Mouse (Mus musculus): ENCODE data around the gene Igf1r. TPM values are rescaled to one million over a fixed set of nuclear protein-coding genes. Genes with fewer than 3 reads are reported as not detected.

Gene Igf1r
- polyA plus RNA-seq, 1 experiment from 2014 or later, result 19.7 TPM

GRCm38 (mm10) chr7:68054498-68054897 lies 101.9 kb downstream of the Igf1r start:
- no peak overlapping the region for H3K27ac ChIP-seq (ENCODE audit: low read depth)
- H3K27me3 ChIP-seq (ENCODE audit: insufficient read depth, low read length), result no peaks in the 10 kb centered on the region
- H3K36me3 ChIP-seq (ENCODE audit: insufficient read depth), result no peaks in the 10 kb centered on the region
- no peak overlapping the region for H3K4me2 ChIP-seq
- WGBS, result 17% methylated on average over 2 of the region's 2 CpGs
- H3K9ac ChIP-seq, result no peak overlapping the region
- no peak overlapping the region for H3K4me3 ChIP-seq (ENCODE audit: low read depth, low read length)
- no peak for TF ChIP-seq CTCF (IDR thresholded peaks at IDR 0.05; ENCODE audit: low read depth)
- peak; percentile 31 for DNase-seq
- H3K4me1 ChIP-seq (ENCODE audit: insufficient read depth), result peaks cover 2% of the 10 kb centered on the region; the same call in 1 of the 2 replicates
- no peak; the same call in 1 of the 2 replicates for ATAC-seq (ENCODE audit: insufficient read depth)
- H3K9me3 ChIP-seq (ENCODE audit: low read depth, low read length), result no peaks in the 10 kb centered on the region

GRCm38 (mm10) chr7:68054956-68055355 lies 102.3 kb downstream of the Igf1r start:
- Histone ChIP-seq H3K9ac (no peak overlapping the region), H3K4me1 (ENCODE audit: insufficient read depth) (peaks cover 2% of the 10 kb centered on the region; the same call in 1 of the 2 replicates), H3K36me3 (ENCODE audit: insufficient read depth) (no peaks in the 10 kb centered on the region), H3K27ac (ENCODE audit: low read depth) (no peak overlapping the region), H3K27me3 (ENCODE audit: insufficient read depth, low read length) (no peaks in the 10 kb centered on the region), H3K4me3 (ENCODE audit: low read depth, low read length) (no peak overlapping the region), H3K4me2 (no peak overlapping the region), H3K9me3 (ENCODE audit: low read depth, low read length) (no peaks in the 10 kb centered on the region)
- 70% methylated on average over 6 of the region's 6 CpGs for WGBS
- no peak for ATAC-seq (ENCODE audit: insufficient read depth)
- DNase-seq, result peak; percentile 11
- TF ChIP-seq CTCF (IDR thresholded peaks at IDR 0.05; ENCODE audit: low read depth), result peak; percentile 46

- no peak for TF ChIP-seq CTCF (IDR thresholded peaks at IDR 0.05; ENCODE audit: low read depth)
- no peaks in the 10 kb centered on the region for H3K27me3 ChIP-seq (ENCODE audit: insufficient read depth, low read length)
- H3K4me1 ChIP-seq (ENCODE audit: insufficient read depth), result peaks cover 2% of the 10 kb centered on the region; the same call in 1 of the 2 replicates
- no peak overlapping the region for H3K4me2 ChIP-seq
- H3K4me3 ChIP-seq (ENCODE audit: low read depth, low read length), result no peak overlapping the region
- ATAC-seq (ENCODE audit: insufficient read depth) (no peak), DNase-seq (no peak)
- no peaks in the 10 kb centered on the region for H3K9me3 ChIP-seq (ENCODE audit: low read depth, low read length)
- H3K9ac ChIP-seq, result no peak overlapping the region
- H3K36me3 ChIP-seq (ENCODE audit: insufficient read depth), result no peaks in the 10 kb centered on the region
- 80% methylated on average over 3 of the region's 3 CpGs for WGBS
- no peak overlapping the region for H3K27ac ChIP-seq (ENCODE audit: low read depth)
Observed at GRCm38 (mm10) chr7:68057010-68057409, 104.4 kb downstream of the Igf1r start.

GRCm38 (mm10) chr7:68059690-68060089 lies 107.1 kb downstream of the Igf1r start:
- 72% methylated on average over 6 of the region's 6 CpGs for WGBS
- ATAC-seq (ENCODE audit: insufficient read depth) (no peak), DNase-seq (no peak)
- no peak for TF ChIP-seq CTCF (IDR thresholded peaks at IDR 0.05; ENCODE audit: low read depth)
- Histone ChIP-seq H3K27me3 (ENCODE audit: insufficient read depth, low read length) (no peaks in the 10 kb centered on the region), H3K9me3 (ENCODE audit: low read depth, low read length) (no peaks in the 10 kb centered on the region), H3K36me3 (ENCODE audit: insufficient read depth) (no peaks in the 10 kb centered on the region), H3K4me2 (no peak overlapping the region), H3K9ac (no peak overlapping the region), H3K27ac (ENCODE audit: low read depth) (no peak overlapping the region), H3K4me1 (ENCODE audit: insufficient read depth) (peaks cover 15% of the 10 kb centered on the region), H3K4me3 (ENCODE audit: low read depth, low read length) (no peak overlapping the region)

GRCm38 (mm10) chr7:68061434-68061833 lies 108.8 kb downstream of the Igf1r start:
- no peak for TF ChIP-seq CTCF (IDR thresholded peaks at IDR 0.05; ENCODE audit: low read depth)
- no peaks in the 10 kb centered on the region for H3K36me3 ChIP-seq (ENCODE audit: insufficient read depth)
- H3K4me1 ChIP-seq (ENCODE audit: insufficient read depth), result peaks cover 25% of the 10 kb centered on the region
- H3K9me3 ChIP-seq (ENCODE audit: low read depth, low read length), result no peaks in the 10 kb centered on the region
- H3K27me3 ChIP-seq (ENCODE audit: insufficient read depth, low read length), result no peaks in the 10 kb centered on the region
- DNase-seq (no peak), ATAC-seq (ENCODE audit: insufficient read depth) (no peak)
- no peak overlapping the region for H3K9ac ChIP-seq
- 65% methylated on average over 9 of the region's 9 CpGs for WGBS
- H3K4me3 ChIP-seq (ENCODE audit: low read depth, low read length), result no peak overlapping the region
- H3K4me2 ChIP-seq, result peak overlapping the region; percentile 39
- peak overlapping the region; percentile 61; the same call in 1 of the 2 replicates for H3K27ac ChIP-seq (ENCODE audit: low read depth)

GRCm38 (mm10) chr7:68062170-68062848 lies 109.7 kb downstream of the Igf1r start:
- Histone ChIP-seq H3K9ac (no peak overlapping the region), H3K4me1 (ENCODE audit: insufficient read depth) (peaks cover 25% of the 10 kb centered on the region)
- ATAC-seq (ENCODE audit: insufficient read depth), result peak; percentile 50; the same call in 1 of the 2 replicates

GRCm38 (mm10) chr7:68062849-68063208 lies 110.2 kb downstream of the Igf1r start:
- no peaks in the 10 kb centered on the region for H3K9me3 ChIP-seq (ENCODE audit: low read depth, low read length)
- no peaks in the 10 kb centered on the region for H3K27me3 ChIP-seq (ENCODE audit: insufficient read depth, low read length)
- H3K27ac ChIP-seq (ENCODE audit: low read depth), result peak overlapping the region; percentile 61
- H3K4me2 ChIP-seq, result no peak overlapping the region
- no peak overlapping the region for H3K4me3 ChIP-seq (ENCODE audit: low read depth, low read length)
- WGBS, result 36% methylated on average over 5 of the region's 5 CpGs
- H3K36me3 ChIP-seq (ENCODE audit: insufficient read depth), result no peaks in the 10 kb centered on the region
- no peak for TF ChIP-seq CTCF (IDR thresholded peaks at IDR 0.05; ENCODE audit: low read depth)
- DNase-seq (no peak), ATAC-seq (ENCODE audit: insufficient read depth) (no peak)
- no peak overlapping the region for H3K9ac ChIP-seq
- peaks cover 25% of the 10 kb centered on the region for H3K4me1 ChIP-seq (ENCODE audit: insufficient read depth)

More at GRCm38 (mm10) chr7:68062170-68062848, 109.7 kb downstream of the Igf1r start:
- 54% methylated on average over 13 of the region's 13 CpGs for WGBS
- Histone ChIP-seq H3K4me3 (ENCODE audit: low read depth, low read length) (no peak overlapping the region), H3K4me2 (peak overlapping the region; percentile 39), H3K36me3 (ENCODE audit: insufficient read depth) (no peaks in the 10 kb centered on the region), H3K27me3 (ENCODE audit: insufficient read depth, low read length) (no peaks in the 10 kb centered on the region), H3K9me3 (ENCODE audit: low read depth, low read length) (no peaks in the 10 kb centered on the region), H3K27ac (ENCODE audit: low read depth) (peak overlapping the region; percentile 61)
- TF ChIP-seq CTCF (IDR thresholded peaks at IDR 0.05; ENCODE audit: low read depth), result no peak
- DNase-seq, result peak; percentile 58
